Mouse (Mus musculus) myocyte (in vitro differentiated cells): ENCODE measurements at regions not wholly inside any gene's neighbourhood (a gene's known extent, or its start where the extent isn't known, plus 50 kb on each side); places are given as distances from the start of the nearest gene placed in this dataset.

ENCODE experiments used
- E2F4 ChIP-seq: IDR thresholded peaks from one replicate; pipeline ENCODE4 v1.6.1; 2011; ENCODE audit warnings: mild to moderate bottlenecking, control low read depth, moderate library complexity; ENCODE audit not compliant: insufficient read depth
- MAX ChIP-seq: IDR thresholded peaks from one replicate; pipeline ENCODE4 v1.6.1; 2011; ENCODE audit warnings: low read depth, mild to moderate bottlenecking, control low read depth
- MYOD1 ChIP-seq, 3 experiments: IDR thresholded peaks; one replicate each; pipeline ENCODE4 v1.6.1; 2011; ENCODE audit warnings: control low read depth in 2 of 3, low read depth in 2 of 3, mild to moderate bottlenecking in 2 of 3, moderate library complexity in 1 of 3; ENCODE audit not compliant: insufficient read length in 2 of 3, control insufficient read depth in 1 of 3
- POLR2A ChIP-seq: IDR thresholded peaks from one replicate; pipeline ENCODE4 v1.6.1; 2011; ENCODE audit warnings: low read depth, mild to moderate bottlenecking, control low read depth, moderate library complexity; ENCODE audit not compliant: insufficient read length
- TCF12 ChIP-seq: IDR thresholded peaks from one replicate; pipeline ENCODE4 v1.6.1; 2011; ENCODE audit warnings: mild to moderate bottlenecking, control low read depth; ENCODE audit not compliant: poor library complexity, insufficient read depth, severe bottlenecking

GRCm38 (mm10) chrX:167011977-167012542 lies 197.1 kb downstream of the Tmsb4x start:
- no peak for TF ChIP-seq E2F4
- TF ChIP-seq MYOD1 (IDR thresholded peaks at IDR 0.05; ENCODE audit: control insufficient read depth in 1 of 3, insufficient read length in 2 of 3, low read depth in 2 of 3), result no peak
- no peak for TF ChIP-seq TCF12
- no peak for TF ChIP-seq MAX
- no peak for TF ChIP-seq POLR2A
